Mouse (Mus musculus): ENCODE results near the gene Ccnd2. TPM values are rescaled to one million over a fixed set of nuclear protein-coding genes. Genes with fewer than 3 reads are reported as not detected.

The Ccnd2 gene
- 107 and 132 TPM in 2 replicates for polyA plus RNA-seq (2015; fragmentation: Nextera tagmentation; extraction: Ambion mirVana)

GRCm38 (mm10) chr6:127152106-127152951 lies at the start of gene Ccnd2:
Ccnd2 (minus strand) TSS chr6:127152193.

GRCm38 (mm10) chr6:127109402-127109930 lies 42.5 kb downstream of the Ccnd2 start, which contains the start of gene Tigar:
Tigar (minus strand) TSS chr6:127109557.

Other genes starting within 250 kb of the Ccnd2 start
- 0.07 TPM in 1 of 2 replicates, not detected in the other for gene Dyrk4, start 230.4 kb downstream of the Ccnd2 start, polyA plus RNA-seq (2015; fragmentation: Nextera tagmentation; extraction: Ambion mirVana)
- gene Rad51ap1, start 212.6 kb downstream of the Ccnd2 start, polyA plus RNA-seq (2015; fragmentation: Nextera tagmentation; extraction: Ambion mirVana), result 69.1 and 78.4 TPM in 2 replicates
- 16.3 and 17.3 TPM in 2 replicates for gene D6Wsu163e, start 212.2 kb downstream of the Ccnd2 start, polyA plus RNA-seq (2015; fragmentation: Nextera tagmentation; extraction: Ambion mirVana)
- gene Fgf6, start 136.6 kb downstream of the Ccnd2 start, polyA plus RNA-seq (2015; fragmentation: Nextera tagmentation; extraction: Ambion mirVana), result not detected in 2 replicates
- not detected in 2 replicates for gene Fgf23, start 79.3 kb downstream of the Ccnd2 start, polyA plus RNA-seq (2015; fragmentation: Nextera tagmentation; extraction: Ambion mirVana)
- gene Tigar, start 42.6 kb downstream of the Ccnd2 start, polyA plus RNA-seq (2015; fragmentation: Nextera tagmentation; extraction: Ambion mirVana), result 1.0 and 1.4 TPM in 2 replicates